Mouse (Mus musculus) midbrain, embryonic 11.5 days (tissue): Measurements from ENCODE around the gene Rgs3. TPM values are rescaled to one million over a fixed set of nuclear protein-coding genes. Genes with fewer than 3 reads are reported as not detected.
A peak's percentile ranks its signal among the peaks of the same experiment; 100 is the strongest.
"Not testable (repeated sequence)": the region's sequence is repeated elsewhere in the genome, so short reads cannot be mapped to it uniquely, and the experiment has no call there.

ENCODE experiments used
- ATAC-seq: fragments of 200-750 bp; cut with Nextera tagmentation; 2 replicates; pipeline ENCODE4 v1.8.0; 2017; ENCODE audit warnings: moderate TSS enrichment, moderate library complexity; ENCODE audit not compliant: low FRiP score
- DNase-seq: peaks from one replicate; pipeline ENCODE4 v3.0.0; 2015; ENCODE audit warnings: low spot score; ENCODE audit errors: missing footprints
- H3K27ac ChIP-seq: fragments of 300-500 bp; sonication (generic); 2 replicates; pipeline ENCODE4 v1.5.1; 2014; ENCODE audit warnings: low read depth, low read length
- H3K27me3 ChIP-seq: fragments of 300-500 bp; sonication (generic); 2 replicates; pipeline ENCODE4 v1.6.1; 2014; ENCODE audit warnings: mild to moderate bottlenecking, low read length, moderate library complexity, mixed read lengths; ENCODE audit not compliant: control insufficient read depth, insufficient read depth
- H3K36me3 ChIP-seq: fragments of 300-500 bp; sonication (generic); 2 replicates; pipeline ENCODE4 v1.6.1; 2014; ENCODE audit warnings: mild to moderate bottlenecking, low read length, moderate library complexity, mixed read lengths; ENCODE audit not compliant: control insufficient read depth, insufficient read depth
- H3K4me1 ChIP-seq: fragments of 300-500 bp; sonication (generic); 2 replicates; pipeline ENCODE4 v1.6.1; 2014; ENCODE audit warnings: low read length; ENCODE audit not compliant: control insufficient read depth, insufficient read depth
- H3K4me2 ChIP-seq: fragments of 300-500 bp; sonication (generic); 2 replicates; pipeline ENCODE4 v1.6.1; 2014; ENCODE audit warnings: mild to moderate bottlenecking, moderate library complexity
- H3K4me3 ChIP-seq: fragments of 300-500 bp; sonication (generic); 2 replicates; pipeline ENCODE4 v1.5.1; 2014; ENCODE audit warnings: low read depth, low read length
- H3K9ac ChIP-seq: fragments of 300-500 bp; sonication (generic); 2 replicates; pipeline ENCODE4 v1.6.1; 2014; ENCODE audit warnings: low read length
- H3K9me3 ChIP-seq: fragments of 300-500 bp; sonication (generic); 2 replicates; pipeline ENCODE4 v1.6.1; 2016; ENCODE audit warnings: low read length; ENCODE audit not compliant: control insufficient read depth
- WGBS: fragments of 180-500 bp; shearing (Covaris S2); extraction: QIAGEN DNeasy Blood & Tissue Kit; methylation state at CpG from one replicate; pipeline ENCODE4 v1.1.7; 2014; 5-methylcytosine and 5-hydroxymethylcytosine counted together
- polyA plus RNA-seq: library from polyadenylated mRNA; unstranded; fragments of >200 nt; fragmentation: Nextera tagmentation; extraction: Ambion mirVana; gene quantifications from 2 replicates; pipeline ENCODE4 v1.2.1, GENCODE M21; 2014

The Rgs3 gene
- polyA plus RNA-seq, 1 experiment from 2014 or later, result 23.9 TPM

DNA sequence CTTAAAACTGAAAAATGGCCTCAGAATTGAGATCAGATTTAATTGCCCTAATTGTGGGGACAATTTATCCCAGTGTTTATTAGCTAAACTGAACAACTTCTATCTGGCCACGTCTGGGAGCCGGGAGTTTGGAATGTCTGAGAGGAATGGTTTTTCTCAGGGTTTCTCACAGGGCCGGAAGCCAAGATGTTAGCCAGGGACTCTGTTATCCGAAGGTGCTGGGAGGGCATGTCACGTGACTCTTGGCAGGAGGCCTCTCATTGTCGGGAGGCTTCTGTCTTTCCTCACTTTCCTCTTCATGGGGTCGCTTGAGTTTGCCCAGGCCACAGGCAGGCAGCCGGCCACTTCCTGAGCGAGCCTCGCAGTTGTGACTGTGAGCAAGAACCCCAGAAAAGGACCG lies 31.7 kb downstream of the Rgs3 start:
- H3K4me3 ChIP-seq, result no peak overlapping the region
- H3K4me2 ChIP-seq, result no peak overlapping the region
- H3K9ac ChIP-seq, result no peak overlapping the region
- no peaks in the 10 kb centered on the region for H3K9me3 ChIP-seq
- H3K36me3 ChIP-seq, result no peaks in the 10 kb centered on the region
- no peak overlapping the region for H3K27ac ChIP-seq
- ATAC-seq (no peak), DNase-seq (peak; percentile 85)
- 7% methylated on average over 11 of the region's 11 CpGs for WGBS
- H3K4me1 ChIP-seq, result peaks cover 10% of the 10 kb centered on the region; the same call in 1 of the 2 replicates
- no peaks in the 10 kb centered on the region for H3K27me3 ChIP-seq

DNA sequence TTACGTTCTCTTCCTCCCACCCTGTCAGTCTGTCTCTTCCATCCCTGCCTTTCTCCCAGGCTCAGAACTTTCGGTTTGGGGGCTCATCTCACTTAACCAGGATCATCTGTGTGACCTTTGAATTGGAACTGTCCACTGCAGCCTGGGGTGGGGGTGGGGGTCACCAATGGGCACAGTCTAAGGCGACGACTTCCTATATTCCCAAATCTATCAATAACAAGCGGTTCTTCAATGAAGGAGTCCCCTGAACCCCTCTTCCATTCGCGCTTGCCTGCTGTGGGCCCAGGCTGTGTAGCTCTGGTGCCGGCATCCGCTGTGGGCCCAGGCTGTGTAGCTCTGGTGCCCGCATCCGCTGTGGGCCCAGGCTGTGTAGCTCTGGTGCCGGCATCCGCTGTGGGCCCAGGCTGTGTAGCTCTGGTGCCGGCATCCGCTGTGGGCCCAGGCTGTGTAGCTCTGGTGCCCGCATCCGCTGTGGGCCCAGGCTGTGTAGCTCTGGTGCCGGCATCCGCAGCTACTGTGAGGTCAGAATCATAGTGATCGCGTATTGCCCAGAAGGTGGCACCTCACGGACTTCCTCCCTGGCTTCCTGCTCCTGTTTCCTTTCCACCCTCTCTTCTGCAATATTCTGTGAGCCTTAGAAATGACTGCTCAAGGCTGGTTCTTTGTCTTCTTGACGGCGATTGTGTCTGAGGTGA lies 34.0 kb downstream of the Rgs3 start:
- H3K4me3 ChIP-seq, H3K4me1 ChIP-seq, H3K27me3 ChIP-seq, H3K36me3 ChIP-seq, H3K4me2 ChIP-seq, ATAC-seq, H3K9me3 ChIP-seq, H3K9ac ChIP-seq, DNase-seq, H3K27ac ChIP-seq: not testable (repeated sequence)
- 90% methylated on average over 24 of the region's 24 CpGs for WGBS

DNA sequence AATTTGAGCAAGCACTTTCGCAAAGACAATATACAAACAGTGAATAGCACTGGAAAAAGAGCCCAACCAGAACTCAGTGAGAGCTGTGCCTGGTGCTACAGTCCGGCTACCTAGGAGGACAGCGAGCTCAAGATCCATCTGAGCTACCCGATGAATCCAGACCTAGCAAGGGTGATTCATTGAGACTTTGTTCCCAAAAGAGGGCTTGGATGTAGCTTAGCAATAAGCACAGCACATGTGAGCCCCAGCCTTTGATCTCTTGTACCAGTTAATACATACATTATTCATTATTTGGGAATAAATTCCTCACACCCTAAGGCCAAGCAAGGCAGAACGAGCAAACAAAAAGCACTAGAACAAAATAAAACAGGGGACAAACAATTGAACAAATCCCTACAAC lies 34.8 kb downstream of the Rgs3 start:
- peak; percentile 84 for DNase-seq
- no peak overlapping the region for H3K27ac ChIP-seq
- H3K9me3 ChIP-seq, result no peaks in the 10 kb centered on the region
- 51% methylated on average over 5 of the region's 5 CpGs for WGBS
- H3K27me3 ChIP-seq, result no peaks in the 10 kb centered on the region
- peaks cover 10% of the 10 kb centered on the region; the same call in 1 of the 2 replicates for H3K4me1 ChIP-seq
- H3K36me3 ChIP-seq, result no peaks in the 10 kb centered on the region
- no peak overlapping the region for H3K4me3 ChIP-seq
- no peak overlapping the region for H3K9ac ChIP-seq
- no peak overlapping the region for H3K4me2 ChIP-seq
- peak; percentile 66 for ATAC-seq

DNA sequence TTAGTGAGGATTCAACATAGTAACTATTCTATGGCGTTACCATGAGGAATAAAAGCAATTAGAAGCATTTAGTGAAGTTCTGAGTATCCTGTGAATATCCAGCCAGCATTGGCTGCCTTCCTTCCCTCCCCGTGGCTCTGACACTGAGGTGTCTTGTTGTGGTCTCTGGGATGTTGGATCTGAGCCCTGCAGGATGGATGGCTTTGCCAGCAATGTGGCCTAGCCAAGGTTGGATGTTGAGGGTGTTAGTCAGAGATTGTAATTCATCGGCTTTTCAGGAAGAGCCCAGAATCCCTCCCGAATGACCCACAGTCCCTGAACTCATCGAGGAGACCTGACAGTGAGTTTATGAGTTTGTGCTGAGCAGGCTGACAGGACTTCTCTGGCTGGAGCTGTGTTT lies 36.4 kb downstream of the Rgs3 start:
- DNase-seq, result no peak
- 82% methylated on average over 5 of the region's 5 CpGs for WGBS
- Histone ChIP-seq H3K4me1 (peaks cover 10% of the 10 kb centered on the region; the same call in 1 of the 2 replicates), H3K27ac (no peak overlapping the region), H3K9ac (no peak overlapping the region), H3K4me3 (no peak overlapping the region), H3K4me2 (no peak overlapping the region), H3K36me3 (no peaks in the 10 kb centered on the region), H3K9me3 (no peaks in the 10 kb centered on the region), H3K27me3 (no peaks in the 10 kb centered on the region)
- ATAC-seq, result no peak

DNA sequence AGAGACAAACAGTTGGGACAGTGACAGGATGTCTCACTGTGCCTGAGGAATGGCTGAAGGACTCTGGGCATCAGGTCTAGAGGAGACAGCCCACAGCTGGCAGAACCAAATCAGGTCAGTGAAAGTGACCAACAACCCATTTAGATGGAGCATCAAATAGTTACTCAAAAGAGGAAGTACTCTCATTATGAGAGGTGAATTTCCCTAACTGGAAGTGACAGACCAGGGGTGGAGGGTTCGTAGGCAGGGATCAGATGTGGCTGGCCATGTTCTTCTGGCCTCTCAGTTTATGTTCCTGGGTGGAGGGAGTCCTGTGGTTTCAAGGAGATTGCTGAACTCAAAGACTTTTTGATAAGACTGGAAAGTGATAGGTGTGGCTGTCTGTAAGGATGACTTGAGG lies 40.9 kb downstream of the Rgs3 start:
- ATAC-seq (no peak), DNase-seq (no peak)
- Histone ChIP-seq H3K4me2 (no peak overlapping the region), H3K27ac (no peak overlapping the region), H3K4me3 (no peak overlapping the region), H3K4me1 (no peaks in the 10 kb centered on the region), H3K9ac (no peak overlapping the region), H3K27me3 (no peaks in the 10 kb centered on the region), H3K9me3 (no peaks in the 10 kb centered on the region), H3K36me3 (no peaks in the 10 kb centered on the region; the same call in 1 of the 2 replicates)
- 92% methylated on average over 1 of the region's 1 CpGs for WGBS

DNA sequence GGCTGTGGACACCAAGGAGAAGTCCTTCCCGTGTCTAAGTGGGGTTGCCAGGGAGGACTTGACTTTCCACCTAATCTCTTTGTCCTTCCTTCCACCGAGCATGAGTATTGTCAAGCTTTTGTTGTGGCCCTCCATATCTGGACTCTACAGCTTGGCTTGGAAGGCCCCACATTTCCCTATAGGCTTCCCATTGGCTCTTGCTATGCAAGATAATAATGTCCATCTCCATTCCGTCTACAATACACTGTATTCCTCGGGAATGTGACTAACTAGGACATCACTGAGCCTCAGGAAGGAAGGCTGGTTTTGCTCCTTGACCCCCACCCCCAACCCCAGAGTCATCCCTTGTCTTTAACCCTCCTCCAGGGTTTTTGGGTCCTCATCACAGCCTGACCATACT lies 44.0 kb downstream of the Rgs3 start:
- H3K27me3 ChIP-seq, result no peaks in the 10 kb centered on the region
- no peaks in the 10 kb centered on the region; the same call in 1 of the 2 replicates for H3K36me3 ChIP-seq
- DNase-seq (no peak), ATAC-seq (no peak)
- H3K27ac ChIP-seq, result no peak overlapping the region
- no peaks in the 10 kb centered on the region for H3K9me3 ChIP-seq
- H3K9ac ChIP-seq, result no peak overlapping the region
- H3K4me2 ChIP-seq, result no peak overlapping the region
- H3K4me1 ChIP-seq, result peaks cover 4% of the 10 kb centered on the region; the same call in 1 of the 2 replicates
- WGBS, result 91% methylated on average over 4 of the region's 4 CpGs
- no peak overlapping the region for H3K4me3 ChIP-seq

DNA sequence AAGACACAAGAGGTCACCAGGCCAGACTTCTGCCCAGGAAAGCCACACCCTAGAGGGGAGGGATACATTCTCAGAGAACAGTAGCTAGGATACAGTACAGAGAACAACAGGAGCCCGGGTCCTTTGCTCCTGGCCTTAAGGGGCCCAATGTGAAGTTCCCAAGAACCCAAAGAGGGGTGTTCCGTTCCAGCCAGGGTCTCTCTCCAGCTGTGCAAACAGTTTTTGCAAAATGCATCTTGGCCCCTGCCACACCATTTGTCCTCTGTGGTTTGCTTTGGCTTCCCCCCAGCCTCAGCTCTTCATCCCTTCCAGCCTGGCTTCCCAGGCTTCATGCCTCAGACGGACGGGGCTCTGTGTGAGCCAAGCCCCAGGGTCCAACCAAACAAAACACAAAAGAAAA lies 44.4 kb downstream of the Rgs3 start:
- Histone ChIP-seq H3K4me2 (no peak overlapping the region), H3K27me3 (no peaks in the 10 kb centered on the region), H3K36me3 (no peaks in the 10 kb centered on the region; the same call in 1 of the 2 replicates), H3K27ac (no peak overlapping the region), H3K9ac (no peak overlapping the region), H3K4me1 (peaks cover 4% of the 10 kb centered on the region; the same call in 1 of the 2 replicates), H3K9me3 (no peaks in the 10 kb centered on the region), H3K4me3 (no peak overlapping the region)
- 78% methylated on average over 4 of the region's 4 CpGs for WGBS
- DNase-seq, result no peak
- ATAC-seq, result no peak

DNA sequence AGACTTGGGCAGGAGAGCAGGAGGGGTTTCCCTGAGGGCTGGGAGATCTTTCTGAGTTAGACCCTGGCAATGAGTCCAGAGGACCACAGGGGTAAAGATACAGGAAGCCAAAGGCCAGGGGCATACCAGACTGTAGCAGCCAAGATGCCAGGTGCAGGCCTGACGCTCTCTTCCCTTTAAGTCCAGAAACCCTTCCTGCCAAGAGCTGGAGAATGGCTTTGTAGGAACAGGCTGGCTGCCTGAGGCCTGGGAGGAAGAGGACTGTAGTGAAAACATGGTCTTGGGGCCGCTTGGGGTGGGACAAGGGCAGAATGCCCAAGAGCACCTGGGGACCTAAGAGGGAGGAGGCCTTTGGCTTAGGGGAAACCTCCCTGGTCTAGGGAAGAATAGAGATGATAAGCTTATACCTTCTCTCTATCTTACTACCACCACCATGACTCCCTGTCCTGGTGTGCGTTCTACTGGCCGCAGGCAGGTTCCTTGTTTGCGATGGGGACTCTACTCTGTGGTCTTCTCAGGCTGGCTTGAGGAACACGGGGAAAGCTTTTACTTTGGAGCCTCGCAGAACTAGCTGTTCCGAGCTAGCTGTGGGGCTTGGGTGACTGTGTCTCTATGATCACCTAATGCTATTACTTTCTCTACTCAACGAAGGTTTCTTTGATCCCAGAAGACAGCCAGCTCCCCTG lies 46.4 kb downstream of the Rgs3 start:
- Histone ChIP-seq H3K27me3 (no peaks in the 10 kb centered on the region), H3K27ac (no peak overlapping the region)

DNA sequence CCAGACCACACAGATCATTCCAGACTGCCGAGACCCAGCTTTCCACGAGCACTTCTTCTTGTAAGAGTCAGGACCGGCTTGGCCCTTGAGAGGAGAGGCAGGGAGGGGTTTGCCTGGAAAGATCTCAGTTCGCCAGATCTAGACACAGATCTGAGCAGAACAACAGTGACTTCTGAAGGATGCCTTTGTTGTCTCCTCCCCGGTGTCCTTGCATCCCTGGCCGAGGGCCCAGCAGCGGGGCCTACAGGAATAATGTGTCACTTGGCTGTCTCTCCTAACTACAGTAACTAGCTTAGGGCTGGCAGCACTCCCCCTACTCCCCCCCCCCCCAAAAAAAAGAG lies 46.9 kb downstream of the Rgs3 start:
- Histone ChIP-seq H3K27me3 (no peaks in the 10 kb centered on the region), H3K9me3 (no peaks in the 10 kb centered on the region), H3K36me3 (no peaks in the 10 kb centered on the region; the same call in 1 of the 2 replicates), H3K9ac (no peak overlapping the region), H3K4me1 (peaks cover 4% of the 10 kb centered on the region; the same call in 1 of the 2 replicates), H3K4me2 (no peak overlapping the region), H3K27ac (no peak overlapping the region), H3K4me3 (no peak overlapping the region)
- 80% methylated on average over 7 of the region's 7 CpGs for WGBS
- ATAC-seq (no peak), DNase-seq (no peak)

More for the DNA sequence above, 46.4 kb downstream of the Rgs3 start:
- 94% methylated on average over 9 of the region's 9 CpGs for WGBS
- Histone ChIP-seq H3K9me3 (no peaks in the 10 kb centered on the region), H3K4me3 (no peak overlapping the region), H3K4me1 (peaks cover 4% of the 10 kb centered on the region; the same call in 1 of the 2 replicates), H3K9ac (no peak overlapping the region), H3K4me2 (no peak overlapping the region), H3K36me3 (no peaks in the 10 kb centered on the region; the same call in 1 of the 2 replicates)
- DNase-seq (no peak), ATAC-seq (no peak)
